9 mouse cellular contexts compared by ENCODE assay signal in genomic region chr1:45816889-45817288, GRCm38 (mm10). TPM values are rescaled to one million over a fixed set of nuclear protein-coding genes. Genes with fewer than 3 reads are reported as not detected.
DNase-seq lines count a peak whose midpoint lies in the region; ATAC-seq lines count a peak whose summit lies in the region.
"Had no signal": no experiment of that assay in that cellular context is flagged by ENCODE, and none has a peak within 500 bp of the region (broad histone marks: within the 10 kb centered on the region; RNA-seq: fewer than 3 reads in every experiment).

No protein-coding gene starts in this region.

- peaks cover 2% of the 10 kb centered on the region for H3K36me3 ChIP-seq in forebrain, embryonic 11.5 days (ENCODE audit: control insufficient read depth, insufficient read depth, low read length)
- peaks cover 78% of the 10 kb centered on the region for H3K36me3 ChIP-seq in forebrain, embryonic 12.5 days (replicated peaks)
- H3K36me3 ChIP-seq in intestine, embryonic 15.5 days, result peaks cover 25% of the 10 kb centered on the region; the same call in 1 of the 2 replicates
- peaks cover 26% of the 10 kb centered on the region for H3K36me3 ChIP-seq in midbrain, embryonic 16.5 days (ENCODE audit: control insufficient read depth, insufficient read depth, low read length)

- ATAC-seq in forebrain, embryonic 11.5 days (replicated peaks; ENCODE audit: low FRiP score), result peak; percentile 75; the same call in 1 of the 2 replicates
- no peak for ATAC-seq in forebrain, embryonic 12.5 days (ENCODE audit: low FRiP score)
- ATAC-seq in intestine, embryonic 15.5 days, result peak; percentile 75
- peak; percentile 64; the same call in 1 of the 2 replicates for ATAC-seq in midbrain, embryonic 16.5 days

- H3K27me3 ChIP-seq in forebrain, embryonic 11.5 days (ENCODE audit: control insufficient read depth, insufficient read depth, low read length), result no peaks in the 10 kb centered on the region
- no peaks in the 10 kb centered on the region for H3K27me3 ChIP-seq in forebrain, embryonic 12.5 days
- H3K27me3 ChIP-seq in intestine, embryonic 15.5 days (replicated peaks), result no peaks in the 10 kb centered on the region
- H3K27me3 ChIP-seq in midbrain, embryonic 16.5 days (ENCODE audit: control insufficient read depth, insufficient read depth, low read depth, low read length), result no peaks in the 10 kb centered on the region
- H3K27me3 ChIP-seq: neural tube, embryonic 13.5 days had no signal

- no peak overlapping the region for H3K4me3 ChIP-seq in forebrain, embryonic 11.5 days (ENCODE audit: low read depth, low read length)
- H3K4me3 ChIP-seq in forebrain, embryonic 12.5 days (replicated peaks), result no peak overlapping the region
- no peak overlapping the region for H3K4me3 ChIP-seq in intestine, embryonic 15.5 days (replicated peaks)
- H3K4me3 ChIP-seq in midbrain, embryonic 16.5 days (ENCODE audit: low read depth, low read length), result no peak overlapping the region
- H3K4me3 ChIP-seq: neural tube, embryonic 13.5 days had no signal

- H3K4me1 ChIP-seq in forebrain, embryonic 11.5 days (replicated peaks; ENCODE audit: control insufficient read depth, insufficient read depth, low read length), result no peaks in the 10 kb centered on the region
- H3K4me1 ChIP-seq in forebrain, embryonic 12.5 days, result no peaks in the 10 kb centered on the region
- no peaks in the 10 kb centered on the region for H3K4me1 ChIP-seq in intestine, embryonic 15.5 days (replicated peaks)
- no peaks in the 10 kb centered on the region for H3K4me1 ChIP-seq in midbrain, embryonic 16.5 days (ENCODE audit: control insufficient read depth, insufficient read depth, low read length)
- H3K4me1 ChIP-seq: neural tube, embryonic 13.5 days had no signal

- DNase-seq in forebrain, embryonic 11.5 days (ENCODE audit: low spot score), result no peak
- DNase-seq in ovary, postnatal 14 days (ENCODE audit: low spot score), result peak; percentile 18
- DNase-seq in ovary, postnatal 10 days (ENCODE audit: low spot score), result no peak
- peak; percentile 60 to 75 for DNase-seq in cerebellum, postnatal 10 days
- DNase-seq in layer of hippocampus, adult 8-10 months (ENCODE audit: low spot score in 2 of 2), result no peak

- H3K4me2 ChIP-seq in forebrain, embryonic 11.5 days (ENCODE audit: low read depth, low read length, severe bottlenecking), result no peak overlapping the region
- no peak overlapping the region for H3K4me2 ChIP-seq in forebrain, embryonic 12.5 days
- H3K4me2 ChIP-seq in intestine, embryonic 15.5 days (replicated peaks), result no peak overlapping the region
- no peak overlapping the region for H3K4me2 ChIP-seq in midbrain, embryonic 16.5 days (ENCODE audit: low read length)
- H3K4me2 ChIP-seq: neural tube, embryonic 13.5 days had no signal

- H3K9ac ChIP-seq in forebrain, embryonic 11.5 days (ENCODE audit: low read length), result no peak overlapping the region
- H3K9ac ChIP-seq in forebrain, embryonic 12.5 days, result no peak overlapping the region
- no peak overlapping the region for H3K9ac ChIP-seq in intestine, embryonic 15.5 days
- H3K9ac ChIP-seq in midbrain, embryonic 16.5 days (ENCODE audit: low read depth, low read length), result no peak overlapping the region
- H3K9ac ChIP-seq: neural tube, embryonic 13.5 days had no signal

- H3K9me3 ChIP-seq in forebrain, embryonic 11.5 days (ENCODE audit: control insufficient read depth, low read length), result no peaks in the 10 kb centered on the region
- H3K9me3 ChIP-seq in forebrain, embryonic 12.5 days, result no peaks in the 10 kb centered on the region
- H3K9me3 ChIP-seq in intestine, embryonic 15.5 days, result no peaks in the 10 kb centered on the region
- no peaks in the 10 kb centered on the region for H3K9me3 ChIP-seq in midbrain, embryonic 16.5 days (replicated peaks; ENCODE audit: control insufficient read depth, low read length, poor library complexity, severe bottlenecking)
- H3K9me3 ChIP-seq: neural tube, embryonic 13.5 days had no signal

- WGBS in forebrain, embryonic 11.5 days, result 21% methylated on average over 1 of the region's 1 CpGs
- WGBS in forebrain, embryonic 12.5 days, result 25% methylated on average over 1 of the region's 1 CpGs
- 33% methylated on average over 1 of the region's 1 CpGs for WGBS in intestine, embryonic 15.5 days
- WGBS in midbrain, embryonic 16.5 days, result 21% methylated on average over 1 of the region's 1 CpGs

- H3K27ac ChIP-seq in forebrain, embryonic 11.5 days (ENCODE audit: low read depth, low read length), result no peak overlapping the region
- H3K27ac ChIP-seq in forebrain, embryonic 12.5 days, result no peak overlapping the region
- no peak overlapping the region for H3K27ac ChIP-seq in intestine, embryonic 15.5 days
- no peak overlapping the region for H3K27ac ChIP-seq in midbrain, embryonic 16.5 days (ENCODE audit: low read length)
- H3K27ac ChIP-seq: neural tube, embryonic 13.5 days had no signal

RNA-seq across cellular contexts. Expression of gene Wdr75, which starts 21.9 kb away (rescaled TPM):
- polyA plus RNA-seq in forebrain, embryonic 11.5 days (2014; fragmentation: Nextera tagmentation; extraction: Ambion mirVana), result 81.3 and 82.3 TPM in 2 replicates
- polyA plus RNA-seq in forebrain, embryonic 12.5 days (2016; fragmentation: Nextera tagmentation; extraction: Ambion mirVana), result 64.9 and 74.4 TPM in 2 replicates
- 60.8 and 69.4 TPM in 2 replicates for polyA plus RNA-seq in intestine, embryonic 15.5 days (2015; fragmentation: Nextera tagmentation; extraction: Ambion mirVana)
- polyA plus RNA-seq in midbrain, embryonic 16.5 days (2015; fragmentation: Nextera tagmentation; extraction: Ambion mirVana), result 46.8 and 54.3 TPM in 2 replicates
- total RNA-seq in layer of hippocampus, adult 8-10 months (2022), result 10 to 100 TPM; 36.9 to 50.4 (median 42.3) TPM

Comparison
In these comparisons a context has a peak if more than half of its experiments do, and no peak if none do; other contexts are left out.
1. DNase-seq: peak in ovary, postnatal 14 days (single experiment) and cerebellum, postnatal 10 days (2 of 2); none in forebrain, embryonic 11.5 days (single experiment), ovary, postnatal 10 days (single experiment) and layer of hippocampus, adult 8-10 months (0 of 2).